Mouse (Mus musculus) lung, postnatal 0 days (tissue): ENCODE measurements around the gene Galnt11.

Source experiments
- CTCF ChIP-seq: IDR thresholded peaks from 2 replicates; pipeline ENCODE4 v1.5.1; 2016; ENCODE audit warnings: antibody characterized with exemption, mild to moderate bottlenecking
- EP300 ChIP-seq: IDR thresholded peaks from 2 replicates; pipeline ENCODE4 v1.6.1; 2016; ENCODE audit warnings: antibody characterized with exemption, mild to moderate bottlenecking, control low read depth

DNA sequence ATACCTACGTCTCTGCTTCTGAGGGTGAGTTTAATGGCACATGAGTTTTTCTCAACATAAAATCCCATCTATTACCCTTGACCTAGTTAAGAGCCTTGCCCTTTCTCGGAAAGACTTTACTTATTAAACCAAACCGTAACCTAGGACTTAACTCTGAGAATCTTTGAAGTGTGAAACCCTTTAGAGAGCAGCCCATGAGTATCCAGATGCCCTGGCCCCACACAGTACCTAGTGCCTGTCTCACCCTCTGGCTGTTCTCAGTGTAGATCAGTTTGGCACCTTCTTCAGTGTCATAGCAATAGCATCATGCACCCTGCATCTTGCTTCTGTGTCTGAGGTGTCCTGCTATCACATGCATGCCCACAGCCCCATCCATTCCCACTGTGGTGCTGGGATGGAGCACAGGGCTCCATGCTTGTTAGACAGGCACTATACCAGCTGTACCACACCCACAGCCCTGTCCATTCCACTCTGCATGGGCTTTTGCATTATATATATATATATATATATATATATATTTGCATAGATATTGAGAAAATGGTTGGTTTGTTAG lies 41.7 kb upstream of the Galnt11 start:
- TF ChIP-seq CTCF = no peak
- no peak for TF ChIP-seq EP300
